Mouse (Mus musculus): ENCODE measurements around the gene Ifne. TPM values are rescaled to one million over a fixed set of nuclear protein-coding genes. Genes with fewer than 3 reads are reported as not detected.

Ifne gene
- total RNA-seq (2014; rRNA removed) (not detected in 2 replicates), polyA plus RNA-seq (2015; fragmentation: Nextera tagmentation; extraction: Ambion mirVana) (not detected in 2 replicates)

- TF ChIP-seq CTCF (IDR thresholded peaks at IDR 0.05; ENCODE audit: low read depth), result no peak
- no peaks in the 10 kb centered on the region for H3K4me1 ChIP-seq (ENCODE audit: insufficient read depth)
- H3K4me3 ChIP-seq (ENCODE audit: low read depth, low read length), result no peak within 1 kb of the TSS
- no peak within 1 kb of the TSS for H3K9ac ChIP-seq
- ATAC-seq, result no peak
- 84% methylated on average over 8 of the region's 8 CpGs for WGBS
- H3K9me3 ChIP-seq (ENCODE audit: low read length), result no peaks in the 10 kb centered on the region
- no peak within 1 kb of the TSS for H3K4me2 ChIP-seq (ENCODE audit: low read depth)
- no peak within 1 kb of the TSS for H3K27ac ChIP-seq (ENCODE audit: low read depth, low read length)
- no peaks in the 10 kb centered on the region for H3K36me3 ChIP-seq (ENCODE audit: insufficient read depth)
- no peak for DNase-seq
- H3K27me3 ChIP-seq (ENCODE audit: insufficient read depth, low read length), result no peaks in the 10 kb centered on the region
These were observed at the start of gene Ifne for GRCm38 (mm10) chr4:88880101-88880500. Ifne (minus strand) TSS chr4:88880201.

- no peak overlapping the region for H3K4me2 ChIP-seq (ENCODE audit: low read depth)
- no peak for TF ChIP-seq CTCF (IDR thresholded peaks at IDR 0.05; ENCODE audit: low read depth)
- H3K4me3 ChIP-seq (ENCODE audit: low read depth, low read length), result no peak overlapping the region
- H3K27me3 ChIP-seq (ENCODE audit: insufficient read depth, low read length), result no peaks in the 10 kb centered on the region
- H3K27ac ChIP-seq (ENCODE audit: low read depth, low read length), result no peak overlapping the region
- H3K9ac ChIP-seq, result no peak overlapping the region
- 0 out of 2 replicates have a peak, but pooled peaks cover 5% of the 10 kb centered on the region for H3K9me3 ChIP-seq (ENCODE audit: low read length)
- H3K4me1 ChIP-seq (ENCODE audit: insufficient read depth), result no peaks in the 10 kb centered on the region
- no peaks in the 10 kb centered on the region for H3K36me3 ChIP-seq (ENCODE audit: insufficient read depth)
- no peak for DNase-seq
- 81% methylated on average over 4 of the region's 4 CpGs for WGBS
- ATAC-seq, result no peak
These were observed 48.5 kb upstream of the Ifne start for GRCm38 (mm10) chr4:88928341-88929102.

GRCm38 (mm10) chr4:88927850-88928249 lies 47.8 kb upstream of the Ifne start:
- H3K27me3 ChIP-seq (ENCODE audit: insufficient read depth, low read length), result no peaks in the 10 kb centered on the region
- TF ChIP-seq CTCF (IDR thresholded peaks at IDR 0.05; ENCODE audit: low read depth), result no peak
- no peaks in the 10 kb centered on the region for H3K36me3 ChIP-seq (ENCODE audit: insufficient read depth)
- 73% methylated on average over 2 of the region's 2 CpGs for WGBS
- DNase-seq (no peak), ATAC-seq (no peak)
- H3K4me3 ChIP-seq (ENCODE audit: low read depth, low read length), result no peak overlapping the region
- no peak overlapping the region for H3K9ac ChIP-seq
- H3K9me3 ChIP-seq (ENCODE audit: low read length), result 0 out of 2 replicates have a peak, but pooled peaks cover 5% of the 10 kb centered on the region
- H3K27ac ChIP-seq (ENCODE audit: low read depth, low read length), result no peak overlapping the region
- no peak overlapping the region for H3K4me2 ChIP-seq (ENCODE audit: low read depth)
- H3K4me1 ChIP-seq (ENCODE audit: insufficient read depth), result no peaks in the 10 kb centered on the region

GRCm38 (mm10) chr4:88926637-88927036 lies 46.6 kb upstream of the Ifne start:
- 0 out of 2 replicates have a peak, but pooled peaks cover 5% of the 10 kb centered on the region for H3K9me3 ChIP-seq (ENCODE audit: low read length)
- TF ChIP-seq CTCF (IDR thresholded peaks at IDR 0.05; ENCODE audit: low read depth), result no peak
- H3K4me1 ChIP-seq (ENCODE audit: insufficient read depth), result no peaks in the 10 kb centered on the region
- H3K4me3 ChIP-seq (ENCODE audit: low read depth, low read length), result no peak overlapping the region
- ATAC-seq (no peak), DNase-seq (no peak)
- 100% methylated on average over 1 of the region's 1 CpGs for WGBS
- H3K9ac ChIP-seq, result no peak overlapping the region
- H3K4me2 ChIP-seq (ENCODE audit: low read depth), result no peak overlapping the region
- no peaks in the 10 kb centered on the region for H3K36me3 ChIP-seq (ENCODE audit: insufficient read depth)
- no peaks in the 10 kb centered on the region for H3K27me3 ChIP-seq (ENCODE audit: insufficient read depth, low read length)
- H3K27ac ChIP-seq (ENCODE audit: low read depth, low read length), result no peak overlapping the region

- ATAC-seq (no peak), DNase-seq (no peak)
- Histone ChIP-seq H3K4me3 (ENCODE audit: low read depth, low read length) (no peak overlapping the region), H3K4me2 (ENCODE audit: low read depth) (no peak overlapping the region), H3K4me1 (ENCODE audit: insufficient read depth) (no peaks in the 10 kb centered on the region), H3K27me3 (ENCODE audit: insufficient read depth, low read length) (no peaks in the 10 kb centered on the region), H3K9me3 (ENCODE audit: low read length) (0 out of 2 replicates have a peak, but pooled peaks cover 5% of the 10 kb centered on the region), H3K27ac (ENCODE audit: low read depth, low read length) (no peak overlapping the region), H3K9ac (no peak overlapping the region), H3K36me3 (ENCODE audit: insufficient read depth) (no peaks in the 10 kb centered on the region)
- no peak for TF ChIP-seq CTCF (IDR thresholded peaks at IDR 0.05; ENCODE audit: low read depth)
- WGBS, result 86% methylated on average over 1 of the region's 1 CpGs
These were observed 46.1 kb upstream of the Ifne start for GRCm38 (mm10) chr4:88926082-88926481.

- Histone ChIP-seq H3K4me3 (ENCODE audit: low read depth, low read length) (no peak overlapping the region), H3K9ac (no peak overlapping the region), H3K9me3 (ENCODE audit: low read length) (0 out of 2 replicates have a peak, but pooled peaks cover 5% of the 10 kb centered on the region), H3K27me3 (ENCODE audit: insufficient read depth, low read length) (no peaks in the 10 kb centered on the region), H3K27ac (ENCODE audit: low read depth, low read length) (no peak overlapping the region), H3K4me1 (ENCODE audit: insufficient read depth) (no peaks in the 10 kb centered on the region), H3K4me2 (ENCODE audit: low read depth) (no peak overlapping the region), H3K36me3 (ENCODE audit: insufficient read depth) (no peaks in the 10 kb centered on the region)
- DNase-seq (no peak), ATAC-seq (no peak)
- no peak for TF ChIP-seq CTCF (IDR thresholded peaks at IDR 0.05; ENCODE audit: low read depth)
- over 99% methylated on average over 2 of the region's 2 CpGs for WGBS
These were observed 45.5 kb upstream of the Ifne start for GRCm38 (mm10) chr4:88925456-88925855.

GRCm38 (mm10) chr4:88921280-88921679 lies 41.3 kb upstream of the Ifne start:
- 91% methylated on average over 5 of the region's 5 CpGs for WGBS
- no peaks in the 10 kb centered on the region for H3K36me3 ChIP-seq (ENCODE audit: insufficient read depth)
- no peak overlapping the region for H3K4me3 ChIP-seq (ENCODE audit: low read depth, low read length)
- H3K9me3 ChIP-seq (ENCODE audit: low read length), result 0 out of 2 replicates have a peak, but pooled peaks cover 5% of the 10 kb centered on the region
- no peaks in the 10 kb centered on the region for H3K4me1 ChIP-seq (ENCODE audit: insufficient read depth)
- no peak overlapping the region for H3K27ac ChIP-seq (ENCODE audit: low read depth, low read length)
- no peak overlapping the region for H3K4me2 ChIP-seq (ENCODE audit: low read depth)
- H3K27me3 ChIP-seq (ENCODE audit: insufficient read depth, low read length), result no peaks in the 10 kb centered on the region
- TF ChIP-seq CTCF (IDR thresholded peaks at IDR 0.05; ENCODE audit: low read depth), result no peak
- H3K9ac ChIP-seq, result no peak overlapping the region
- DNase-seq, result no peak
- ATAC-seq, result no peak
